Mouse (Mus musculus) kidney, adult 2 months (tissue): ENCODE data around the gene Clec11a.

Experiments
- CTCF ChIP-seq: fragments of 200-500 bp; conservative IDR thresholded peaks from 2 replicates; pipeline ENCODE4 v1.5.1; 2011; ENCODE audit warnings: low read depth, mild to moderate bottlenecking, control low read depth, low read length, moderate library complexity, mixed read lengths; ENCODE audit not compliant: insufficient read depth, insufficient read length
- POLR2A ChIP-seq: fragments of 200-500 bp; IDR thresholded peaks from one replicate; pipeline ENCODE4 v1.6.1; 2011; ENCODE audit warnings: low read depth, low read length, control low read depth

DNA sequence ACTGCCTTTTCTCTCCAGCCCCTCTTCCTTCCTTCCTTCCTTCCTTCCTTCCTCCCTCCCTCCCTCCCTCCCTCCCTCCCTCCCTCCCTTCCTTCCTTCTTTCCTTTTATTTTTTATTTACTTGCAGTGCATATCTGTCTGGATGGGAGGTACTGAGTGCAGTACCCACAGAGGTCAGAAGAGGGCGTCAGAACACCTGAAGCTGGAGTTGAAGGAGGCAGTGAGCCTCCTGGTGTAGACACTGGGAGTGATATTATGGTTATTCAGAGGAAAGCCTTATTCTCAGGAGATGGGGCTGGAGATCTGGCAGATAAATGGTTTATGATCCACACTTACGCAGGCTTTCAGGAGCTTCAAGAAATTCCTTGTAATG, 29.5 kb downstream of the Clec11a start:
- TF ChIP-seq POLR2A: no peak
- peak; percentile 60 for TF ChIP-seq CTCF
